Mouse (Mus musculus): ENCODE measurements around the gene Als2. TPM values are rescaled to one million over a fixed set of nuclear protein-coding genes. Genes with fewer than 3 reads are reported as not detected.

Als2 gene
- polyA plus RNA-seq, 1 experiment from 2014 or later = 18.0 TPM

DNA sequence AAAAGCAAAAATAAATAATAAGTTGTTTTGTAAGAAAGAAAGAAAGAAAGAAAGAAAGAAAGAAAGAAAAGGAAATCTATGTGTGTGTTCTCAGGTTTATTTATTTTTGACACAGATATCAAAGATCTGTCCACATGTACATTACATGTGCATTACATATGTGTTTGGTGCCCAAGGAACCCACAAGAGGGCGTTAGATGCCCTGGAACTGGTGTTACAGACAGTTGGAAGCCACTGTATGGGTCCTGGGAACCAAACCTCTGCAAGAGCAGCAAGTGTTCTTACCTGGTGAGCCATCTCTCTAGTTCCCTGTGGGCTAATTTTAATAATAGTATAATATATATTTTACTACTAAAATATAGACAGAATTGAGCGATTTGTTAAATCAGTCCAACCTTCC is 6.7 kb upstream of the Als2 start:
- WGBS = 67% methylated on average over 2 of the region's 2 CpGs
- no peaks in the 10 kb centered on the region for H3K4me1 ChIP-seq (replicated peaks)
- no peak for DNase-seq (ENCODE audit: low spot score)
- no peaks in the 10 kb centered on the region for H3K27me3 ChIP-seq (ENCODE audit: insufficient read depth, poor library complexity, severe bottlenecking)
- no peak overlapping the region for H3K27ac ChIP-seq
- 0 out of 2 replicates have a peak, but pooled peaks cover 2% of the 10 kb centered on the region for H3K9me3 ChIP-seq
- no peak overlapping the region for H3K4me3 ChIP-seq
- H3K36me3 ChIP-seq = no peaks in the 10 kb centered on the region

DNA sequence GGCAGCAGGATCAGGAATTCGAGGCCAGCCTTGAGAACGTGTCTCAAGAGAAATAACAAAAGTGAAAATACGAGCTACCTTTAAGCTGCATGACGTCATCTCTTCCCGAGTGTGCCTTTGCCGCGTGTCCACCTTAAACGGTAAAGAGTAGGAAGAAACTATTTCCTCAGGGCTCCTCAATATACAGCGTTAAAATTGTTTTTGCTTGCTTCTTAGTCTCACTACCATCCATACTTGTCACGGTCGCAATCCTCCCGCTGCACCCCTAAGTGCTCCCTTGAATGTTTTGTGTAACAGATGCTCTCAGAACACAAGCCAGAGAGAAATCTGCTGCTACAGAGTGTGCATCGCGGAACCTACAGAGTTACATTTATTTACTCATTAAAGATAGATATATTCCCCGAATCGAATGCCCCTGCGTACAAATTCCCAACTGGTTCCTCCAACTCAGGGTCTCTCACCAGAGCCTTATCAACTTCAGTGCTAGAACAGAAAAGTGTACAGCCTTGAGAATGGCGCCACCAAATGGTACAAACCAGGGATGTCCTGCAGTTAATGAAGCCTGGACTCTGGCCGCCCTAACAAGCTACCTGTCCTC is 682 bp upstream of the Als2 start:
- 0 out of 2 replicates have a peak, but pooled peaks cover 2% of the 10 kb centered on the region for H3K9me3 ChIP-seq
- whole genome bisulfite sequencing = under 1% methylated on average over 19 of the region's 19 CpGs
- no peaks in the 10 kb centered on the region for H3K36me3 ChIP-seq
- no peaks in the 10 kb centered on the region for H3K27me3 ChIP-seq (ENCODE audit: insufficient read depth, poor library complexity, severe bottlenecking)
- H3K4me1 ChIP-seq (replicated peaks) = peaks cover 17% of the 10 kb centered on the region; the same call in 1 of the 2 replicates
- peak; percentile 70 for DNase-seq (ENCODE audit: low spot score)
- peak overlapping the region; percentile 92 for H3K27ac ChIP-seq
- peak overlapping the region; percentile 90 for H3K4me3 ChIP-seq

DNA sequence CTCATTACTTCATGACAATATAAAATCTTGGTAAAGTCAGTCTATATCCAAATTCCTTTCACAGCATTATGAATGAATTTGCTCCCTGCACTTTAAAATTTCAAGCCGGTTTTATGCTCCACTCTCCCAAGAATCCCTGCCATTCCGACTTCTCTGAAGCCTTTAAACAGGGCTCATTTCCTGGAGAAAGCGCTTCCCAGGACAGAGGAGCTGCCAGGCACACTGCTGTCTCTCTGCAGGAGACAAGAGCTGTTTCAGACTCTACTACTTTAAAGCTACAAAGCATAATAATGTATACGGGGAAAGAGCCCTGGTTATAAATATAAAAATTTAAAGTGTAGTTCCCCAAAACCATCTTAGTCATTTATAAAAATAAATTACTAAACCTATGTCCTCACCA is 7.8 kb downstream of the Als2 start:
- Histone ChIP-seq H3K36me3 (peaks cover 9% of the 10 kb centered on the region; the same call in 1 of the 2 replicates), H3K27me3 (ENCODE audit: insufficient read depth, poor library complexity, severe bottlenecking) (no peaks in the 10 kb centered on the region), H3K4me3 (no peak overlapping the region), H3K4me1 (replicated peaks) (no peaks in the 10 kb centered on the region), H3K9me3 (no peaks in the 10 kb centered on the region), H3K27ac (no peak overlapping the region)
- 48% methylated on average over 4 of the region's 4 CpGs for WGBS
- DNase-seq (ENCODE audit: low spot score) = no peak

- peaks cover 9% of the 10 kb centered on the region; the same call in 1 of the 2 replicates for H3K36me3 ChIP-seq
- no peaks in the 10 kb centered on the region for H3K4me1 ChIP-seq (replicated peaks)
- WGBS = 86% methylated on average over 7 of the region's 7 CpGs
- DNase-seq (ENCODE audit: low spot score) = no peak
- H3K27ac ChIP-seq = no peak overlapping the region
- no peak overlapping the region for H3K4me3 ChIP-seq
- H3K27me3 ChIP-seq (ENCODE audit: insufficient read depth, poor library complexity, severe bottlenecking) = no peaks in the 10 kb centered on the region
- no peaks in the 10 kb centered on the region for H3K9me3 ChIP-seq
These were observed 8.5 kb downstream of the Als2 start for GRCm38 (mm10) chr1:59228552-59228951.

- Histone ChIP-seq H3K27ac (no peak overlapping the region), H3K9me3 (no peaks in the 10 kb centered on the region), H3K4me3 (no peak overlapping the region), H3K36me3 (peaks cover 6% of the 10 kb centered on the region), H3K4me1 (replicated peaks) (peaks cover 6% of the 10 kb centered on the region; the same call in 1 of the 2 replicates), H3K27me3 (ENCODE audit: insufficient read depth, poor library complexity, severe bottlenecking) (no peaks in the 10 kb centered on the region)
- 94% methylated on average over 7 of the region's 7 CpGs for WGBS
- no peak for DNase-seq (ENCODE audit: low spot score)
These were observed 14.8 kb downstream of the Als2 start for GRCm38 (mm10) chr1:59222101-59222825.

GRCm38 (mm10) chr1:59221591-59221990 is 15.4 kb downstream of the Als2 start:
- 96% methylated on average over 2 of the region's 2 CpGs for WGBS
- H3K27me3 ChIP-seq (ENCODE audit: insufficient read depth, poor library complexity, severe bottlenecking) = no peaks in the 10 kb centered on the region

GRCm38 (mm10) chr1:59220371-59220770 is 16.7 kb downstream of the Als2 start:
- peak; percentile 7 for DNase-seq (ENCODE audit: low spot score)
- no peak overlapping the region for H3K4me3 ChIP-seq
- H3K9me3 ChIP-seq = no peaks in the 10 kb centered on the region
- WGBS = 52% methylated on average over 3 of the region's 3 CpGs
- no peak overlapping the region for H3K27ac ChIP-seq
- H3K27me3 ChIP-seq (ENCODE audit: insufficient read depth, poor library complexity, severe bottlenecking) = no peaks in the 10 kb centered on the region
- peaks cover 6% of the 10 kb centered on the region; the same call in 1 of the 2 replicates for H3K4me1 ChIP-seq (replicated peaks)
- H3K36me3 ChIP-seq = peaks cover 20% of the 10 kb centered on the region

More at GRCm38 (mm10) chr1:59221591-59221990, 15.4 kb downstream of the Als2 start:
- Histone ChIP-seq H3K4me1 (replicated peaks) (peaks cover 6% of the 10 kb centered on the region; the same call in 1 of the 2 replicates), H3K9me3 (no peaks in the 10 kb centered on the region), H3K36me3 (peaks cover 10% of the 10 kb centered on the region), H3K27ac (no peak overlapping the region), H3K4me3 (no peak overlapping the region)
- no peak for DNase-seq (ENCODE audit: low spot score)

GRCm38 (mm10) chr1:59215446-59215845 is 21.6 kb downstream of the Als2 start:
- DNase-seq (ENCODE audit: low spot score) = no peak
- Histone ChIP-seq H3K27ac (no peak overlapping the region), H3K4me1 (replicated peaks) (peaks cover 2% of the 10 kb centered on the region; the same call in 1 of the 2 replicates), H3K9me3 (no peaks in the 10 kb centered on the region), H3K4me3 (no peak overlapping the region), H3K36me3 (peaks cover 36% of the 10 kb centered on the region), H3K27me3 (ENCODE audit: insufficient read depth, poor library complexity, severe bottlenecking) (no peaks in the 10 kb centered on the region)
- 93% methylated on average over 11 of the region's 11 CpGs for WGBS

- no peak for DNase-seq (ENCODE audit: low spot score)
- WGBS = no CpG with 5 or more reads among the region's 1 CpGs
These were observed 24.1 kb downstream of the Als2 start for GRCm38 (mm10) chr1:59212951-59213350.

GRCm38 (mm10) chr1:59212076-59212779 is 24.8 kb downstream of the Als2 start:
- H3K4me1 ChIP-seq (replicated peaks) = no peaks in the 10 kb centered on the region
- H3K27ac ChIP-seq = no peak overlapping the region
- H3K4me3 ChIP-seq = no peak overlapping the region
- DNase-seq (ENCODE audit: low spot score) = no peak
- peaks cover 48% of the 10 kb centered on the region for H3K36me3 ChIP-seq
- no peaks in the 10 kb centered on the region for H3K9me3 ChIP-seq
- WGBS = 87% methylated on average over 5 of the region's 5 CpGs
- no peaks in the 10 kb centered on the region for H3K27me3 ChIP-seq (ENCODE audit: insufficient read depth, poor library complexity, severe bottlenecking)

More at GRCm38 (mm10) chr1:59212951-59213350, 24.1 kb downstream of the Als2 start:
- Histone ChIP-seq H3K4me3 (no peak overlapping the region), H3K4me1 (replicated peaks) (no peaks in the 10 kb centered on the region), H3K27ac (no peak overlapping the region), H3K36me3 (peaks cover 49% of the 10 kb centered on the region), H3K9me3 (no peaks in the 10 kb centered on the region), H3K27me3 (ENCODE audit: insufficient read depth, poor library complexity, severe bottlenecking) (no peaks in the 10 kb centered on the region)

DNA sequence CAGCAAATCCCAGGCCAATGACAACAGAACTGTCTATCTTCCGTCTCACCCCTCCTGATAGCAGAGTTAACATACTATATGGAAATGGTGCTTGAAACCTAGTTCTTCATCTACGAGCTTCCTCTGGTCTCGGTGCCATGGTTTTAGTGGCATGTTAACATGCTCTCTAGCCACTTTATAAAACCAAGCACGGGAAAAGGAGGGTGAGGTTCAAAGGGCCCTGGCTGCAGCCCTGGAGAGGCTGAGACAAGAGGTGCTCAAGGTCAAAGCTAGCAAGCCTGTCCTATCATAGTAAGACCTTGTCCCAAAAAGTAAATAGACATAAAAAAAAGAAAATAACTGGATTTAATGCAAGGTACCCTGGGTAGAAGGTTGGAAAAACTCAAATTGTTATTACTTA is 25.4 kb downstream of the Als2 start:
- Histone ChIP-seq H3K36me3 (peaks cover 46% of the 10 kb centered on the region), H3K27ac (no peak overlapping the region), H3K9me3 (no peaks in the 10 kb centered on the region), H3K4me3 (no peak overlapping the region), H3K4me1 (replicated peaks) (no peaks in the 10 kb centered on the region), H3K27me3 (ENCODE audit: insufficient read depth, poor library complexity, severe bottlenecking) (no peaks in the 10 kb centered on the region)
- DNase-seq (ENCODE audit: low spot score) = no peak
- 88% methylated on average over 4 of the region's 4 CpGs for WGBS

DNA sequence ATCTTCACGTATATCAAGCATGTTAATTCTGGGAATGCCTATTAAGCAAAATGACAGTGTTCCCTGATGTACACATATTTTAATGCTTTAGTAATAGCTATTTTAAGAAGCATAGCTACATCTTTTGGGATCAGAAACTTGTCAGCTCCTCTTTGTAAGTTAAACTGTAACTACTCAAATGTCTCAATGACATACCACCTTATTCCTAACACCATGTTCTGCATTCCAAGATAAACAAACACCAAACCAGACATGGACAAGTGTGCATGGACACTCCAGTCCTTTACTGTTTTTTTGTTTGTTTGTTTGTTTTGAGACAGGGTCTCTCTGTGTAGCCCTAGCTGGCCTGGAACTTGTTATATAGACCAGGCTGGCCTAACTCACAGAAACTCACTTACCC is 28.7 kb downstream of the Als2 start:
- 89% methylated on average over 1 of the region's 1 CpGs for WGBS
- DNase-seq (ENCODE audit: low spot score) = no peak
- H3K4me1 ChIP-seq (replicated peaks) = no peaks in the 10 kb centered on the region

GRCm38 (mm10) chr1:59204489-59204888 is 32.5 kb downstream of the Als2 start:
- Histone ChIP-seq H3K4me1 (replicated peaks) (no peaks in the 10 kb centered on the region), H3K36me3 (peaks cover 49% of the 10 kb centered on the region), H3K9me3 (no peaks in the 10 kb centered on the region), H3K4me3 (no peak overlapping the region), H3K27me3 (ENCODE audit: insufficient read depth, poor library complexity, severe bottlenecking) (no peaks in the 10 kb centered on the region), H3K27ac (no peak overlapping the region)
- 92% methylated on average over 1 of the region's 1 CpGs for WGBS
- no peak for DNase-seq (ENCODE audit: low spot score)

More for the DNA sequence above, 28.7 kb downstream of the Als2 start:
- no peak overlapping the region for H3K27ac ChIP-seq
- peaks cover 32% of the 10 kb centered on the region for H3K36me3 ChIP-seq
- H3K27me3 ChIP-seq (ENCODE audit: insufficient read depth, poor library complexity, severe bottlenecking) = no peaks in the 10 kb centered on the region
- H3K4me3 ChIP-seq = no peak overlapping the region
- no peaks in the 10 kb centered on the region for H3K9me3 ChIP-seq

Data from hindbrain, embryonic 10.5 days (tissue).